Mouse (Mus musculus) midbrain, embryonic 12.5 days (tissue): Measurements from ENCODE around the gene Helz. TPM values are rescaled to one million over a fixed set of nuclear protein-coding genes. Genes with fewer than 3 reads are reported as not detected.

ENCODE experiments used
- ATAC-seq: fragments of 200-750 bp; cut with Nextera tagmentation; 2 replicates; pipeline ENCODE4 v1.8.0; 2017; ENCODE audit warnings: low read depth, moderate TSS enrichment, moderate library complexity; ENCODE audit not compliant: low FRiP score
- H3K27ac ChIP-seq: fragments of 300-500 bp; sonication (generic); replicated peaks from 2 replicates; pipeline ENCODE4 v1.5.1; 2016; ENCODE audit warnings: mild to moderate bottlenecking
- H3K27me3 ChIP-seq: fragments of 300-500 bp; sonication (generic); 2 replicates; pipeline ENCODE4 v1.6.1; 2016; ENCODE audit warnings: mild to moderate bottlenecking
- H3K36me3 ChIP-seq: fragments of 300-500 bp; sonication (generic); 2 replicates; pipeline ENCODE4 v1.6.1; 2016
- H3K4me1 ChIP-seq: fragments of 300-500 bp; sonication (generic); 2 replicates; pipeline ENCODE4 v1.6.1; 2016
- H3K4me2 ChIP-seq: fragments of 300-500 bp; sonication (generic); replicated peaks from 2 replicates; pipeline ENCODE4 v1.6.1; 2016; ENCODE audit warnings: mild to moderate bottlenecking, moderate library complexity
- H3K4me3 ChIP-seq: fragments of 300-500 bp; sonication (generic); 2 replicates; pipeline ENCODE4 v1.5.1; 2016; ENCODE audit warnings: mild to moderate bottlenecking
- H3K9ac ChIP-seq: fragments of 300-500 bp; sonication (generic); replicated peaks from 2 replicates; pipeline ENCODE4 v1.6.1; 2016; ENCODE audit warnings: mild to moderate bottlenecking, moderate library complexity
- H3K9me3 ChIP-seq: fragments of 300-500 bp; sonication (generic); 2 replicates; pipeline ENCODE4 v1.6.1; 2016; ENCODE audit warnings: mild to moderate bottlenecking
- WGBS: fragments of 180-500 bp; shearing (Covaris S2); methylation state at CpG from one replicate; pipeline ENCODE4 v1.1.7; 2016; 5-methylcytosine and 5-hydroxymethylcytosine counted together
- polyA plus RNA-seq: library from polyadenylated mRNA; unstranded; fragments of >200 nt; fragmentation: Nextera tagmentation; extraction: Ambion mirVana; gene quantifications from 2 replicates; pipeline ENCODE4 v1.2.1, GENCODE M21; 2016

Gene Helz
- polyA plus RNA-seq, 1 experiment from 2014 or later = 20.4 TPM

GRCm38 (mm10) chr11:107716332-107716938 is 168.7 kb downstream of the Helz start, which contains the start of gene Cacng1:
TSS of gene Cacng1 (minus strand) at chr11:107716522.
- no peak within 1 kb of the TSS for H3K27ac ChIP-seq
- WGBS = 81% methylated on average over 16 of the region's 16 CpGs

GRCm38 (mm10) chr11:107720264-107721021 is 172.7 kb downstream of the Helz start:
- H3K9me3 ChIP-seq = 0 out of 2 replicates have a peak, but pooled peaks cover 4% of the 10 kb centered on the region
- no peaks in the 10 kb centered on the region for H3K36me3 ChIP-seq
- H3K27ac ChIP-seq = no peak overlapping the region
- H3K4me3 ChIP-seq = no peak overlapping the region
- no peak overlapping the region for H3K9ac ChIP-seq
- H3K4me2 ChIP-seq = no peak overlapping the region
- 90% methylated on average over 9 of the region's 9 CpGs for WGBS
- no peaks in the 10 kb centered on the region; the same call in 1 of the 2 replicates for H3K4me1 ChIP-seq
- no peak for ATAC-seq
- peaks cover 3% of the 10 kb centered on the region; the same call in 1 of the 2 replicates for H3K27me3 ChIP-seq

More at GRCm38 (mm10) chr11:107716332-107716938, 168.7 kb downstream of the Helz start, which contains the start of gene Cacng1:
- H3K4me1 ChIP-seq = no peaks in the 10 kb centered on the region; the same call in 1 of the 2 replicates
- H3K27me3 ChIP-seq = peaks cover 3% of the 10 kb centered on the region; the same call in 1 of the 2 replicates
- H3K9ac ChIP-seq = no peak within 1 kb of the TSS
- ATAC-seq = no peak
- 0 out of 2 replicates have a peak, but pooled peaks cover 4% of the 10 kb centered on the region for H3K9me3 ChIP-seq
- H3K4me3 ChIP-seq = no peak within 1 kb of the TSS
- no peak within 1 kb of the TSS for H3K4me2 ChIP-seq
- no peaks in the 10 kb centered on the region for H3K36me3 ChIP-seq

GRCm38 (mm10) chr11:107721057-107721456 is 173.3 kb downstream of the Helz start:
- H3K4me1 ChIP-seq = no peaks in the 10 kb centered on the region; the same call in 1 of the 2 replicates
- WGBS = 89% methylated on average over 7 of the region's 7 CpGs
- no peak for ATAC-seq
- H3K4me3 ChIP-seq = no peak overlapping the region
- no peak overlapping the region for H3K9ac ChIP-seq
- no peak overlapping the region for H3K4me2 ChIP-seq
- peaks cover 3% of the 10 kb centered on the region; the same call in 1 of the 2 replicates for H3K27me3 ChIP-seq
- H3K27ac ChIP-seq = no peak overlapping the region
- H3K9me3 ChIP-seq = 0 out of 2 replicates have a peak, but pooled peaks cover 4% of the 10 kb centered on the region
- no peaks in the 10 kb centered on the region for H3K36me3 ChIP-seq

GRCm38 (mm10) chr11:107724603-107725002 is 176.9 kb downstream of the Helz start:
- Histone ChIP-seq H3K4me1 (no peaks in the 10 kb centered on the region), H3K27ac (no peak overlapping the region), H3K9ac (no peak overlapping the region), H3K9me3 (no peaks in the 10 kb centered on the region), H3K4me2 (no peak overlapping the region), H3K27me3 (no peaks in the 10 kb centered on the region), H3K4me3 (no peak overlapping the region), H3K36me3 (no peaks in the 10 kb centered on the region)
- 95% methylated on average over 8 of the region's 8 CpGs for WGBS
- no peak for ATAC-seq

GRCm38 (mm10) chr11:107728073-107728863 is 180.5 kb downstream of the Helz start:
- Histone ChIP-seq H3K36me3 (peaks cover 13% of the 10 kb centered on the region), H3K4me2 (no peak overlapping the region), H3K27ac (no peak overlapping the region), H3K27me3 (no peaks in the 10 kb centered on the region), H3K4me3 (no peak overlapping the region), H3K9me3 (no peaks in the 10 kb centered on the region), H3K9ac (no peak overlapping the region), H3K4me1 (no peaks in the 10 kb centered on the region)
- 87% methylated on average over 13 of the region's 13 CpGs for WGBS
- ATAC-seq = no peak

GRCm38 (mm10) chr11:107729141-107729540 is 181.4 kb downstream of the Helz start:
- Histone ChIP-seq H3K27me3 (no peaks in the 10 kb centered on the region), H3K4me2 (no peak overlapping the region), H3K27ac (no peak overlapping the region), H3K9me3 (no peaks in the 10 kb centered on the region), H3K9ac (no peak overlapping the region), H3K4me3 (no peak overlapping the region), H3K4me1 (no peaks in the 10 kb centered on the region), H3K36me3 (peaks cover 20% of the 10 kb centered on the region)
- WGBS = 86% methylated on average over 7 of the region's 7 CpGs
- no peak for ATAC-seq

- no peak overlapping the region for H3K4me3 ChIP-seq
- H3K36me3 ChIP-seq = peaks cover 38% of the 10 kb centered on the region
- no peaks in the 10 kb centered on the region for H3K4me1 ChIP-seq
- H3K9me3 ChIP-seq = no peaks in the 10 kb centered on the region
- ATAC-seq = no peak
- no peak overlapping the region for H3K27ac ChIP-seq
- no peaks in the 10 kb centered on the region for H3K27me3 ChIP-seq
- 87% methylated on average over 4 of the region's 4 CpGs for WGBS
- no peak overlapping the region for H3K4me2 ChIP-seq
- H3K9ac ChIP-seq = no peak overlapping the region
These were observed 183.2 kb downstream of the Helz start for GRCm38 (mm10) chr11:107730940-107731339.

GRCm38 (mm10) chr11:107731498-107731897 is 183.8 kb downstream of the Helz start:
- Histone ChIP-seq H3K9me3 (no peaks in the 10 kb centered on the region), H3K4me1 (no peaks in the 10 kb centered on the region), H3K36me3 (peaks cover 44% of the 10 kb centered on the region), H3K9ac (no peak overlapping the region), H3K4me2 (no peak overlapping the region), H3K4me3 (no peak overlapping the region), H3K27ac (no peak overlapping the region), H3K27me3 (no peaks in the 10 kb centered on the region)
- WGBS = 91% methylated on average over 5 of the region's 5 CpGs
- no peak for ATAC-seq

GRCm38 (mm10) chr11:107734133-107734532 is 186.4 kb downstream of the Helz start:
- WGBS = 85% methylated on average over 7 of the region's 7 CpGs
- H3K27ac ChIP-seq = no peak overlapping the region
- H3K4me1 ChIP-seq = no peaks in the 10 kb centered on the region
- H3K27me3 ChIP-seq = no peaks in the 10 kb centered on the region
- H3K9ac ChIP-seq = no peak overlapping the region
- no peak for ATAC-seq
- H3K36me3 ChIP-seq = peaks cover 69% of the 10 kb centered on the region
- no peak overlapping the region for H3K4me3 ChIP-seq
- no peak overlapping the region for H3K4me2 ChIP-seq
- H3K9me3 ChIP-seq = no peaks in the 10 kb centered on the region

- H3K9ac ChIP-seq = no peak overlapping the region
- H3K4me2 ChIP-seq = no peak overlapping the region
- peaks cover 75% of the 10 kb centered on the region for H3K36me3 ChIP-seq
- peaks cover 21% of the 10 kb centered on the region for H3K4me1 ChIP-seq
- no peak overlapping the region for H3K4me3 ChIP-seq
- no peaks in the 10 kb centered on the region for H3K9me3 ChIP-seq
- H3K27me3 ChIP-seq = no peaks in the 10 kb centered on the region
- H3K27ac ChIP-seq = no peak overlapping the region
- no peak for ATAC-seq
- WGBS = 92% methylated on average over 6 of the region's 6 CpGs
These were observed 190.2 kb downstream of the Helz start for GRCm38 (mm10) chr11:107737886-107738285.

- ATAC-seq = no peak
- 85% methylated on average over 20 of the region's 20 CpGs for WGBS
These were observed 190.8 kb downstream of the Helz start for GRCm38 (mm10) chr11:107738418-107739099.

More at GRCm38 (mm10) chr11:107738418-107739099, 190.8 kb downstream of the Helz start:
- Histone ChIP-seq H3K9me3 (no peaks in the 10 kb centered on the region), H3K4me1 (peaks cover 26% of the 10 kb centered on the region), H3K27ac (no peak overlapping the region), H3K27me3 (no peaks in the 10 kb centered on the region), H3K4me2 (no peak overlapping the region), H3K36me3 (peaks cover 69% of the 10 kb centered on the region), H3K4me3 (no peak overlapping the region), H3K9ac (no peak overlapping the region; the same call in 1 of the 2 replicates)
